Mouse (Mus musculus) olfactory bulb, adult 2 months (tissue): ENCODE measurements around the gene Mrps17. TPM values are rescaled to one million over a fixed set of nuclear protein-coding genes. Genes with fewer than 3 reads are reported as not detected.
"Not testable (repeated sequence)": the region's sequence is repeated elsewhere in the genome, so short reads cannot be mapped to it uniquely, and the experiment has no call there.

Source experiments
- H3K27ac ChIP-seq: fragments of 200-500 bp; 2 replicates; pipeline ENCODE4 v1.5.1; 2012; ENCODE audit warnings: low read depth, low read length; ENCODE audit not compliant: insufficient read depth
- H3K4me1 ChIP-seq: fragments of 200-500 bp; 2 replicates; pipeline ENCODE4 v1.6.1; 2012; ENCODE audit warnings: low read length; ENCODE audit not compliant: control insufficient read depth, insufficient read depth
- H3K4me3 ChIP-seq: fragments of 200-500 bp; 2 replicates; pipeline ENCODE4 v1.5.1; 2012; ENCODE audit warnings: mild to moderate bottlenecking, low read depth, low read length, moderate library complexity; ENCODE audit not compliant: insufficient read depth
- CTCF ChIP-seq: fragments of 200-500 bp; IDR thresholded peaks from 2 replicates; pipeline ENCODE4 v1.5.1; 2012; ENCODE audit warnings: low read depth, mild to moderate bottlenecking, low read length, moderate library complexity; ENCODE audit not compliant: insufficient read depth
- POLR2A ChIP-seq: fragments of 200-500 bp; IDR thresholded peaks from 2 replicates; pipeline ENCODE4 v1.6.1; 2012; ENCODE audit warnings: mild to moderate bottlenecking, low read depth, low read length, moderate library complexity; ENCODE audit not compliant: insufficient read depth
- WGBS: fragments of 180-500 bp; shearing (Covaris S2); methylation state at CpG from one replicate; pipeline ENCODE4 v1.1.7; 2018; 5-methylcytosine and 5-hydroxymethylcytosine counted together
- polyA plus RNA-seq: library from polyadenylated mRNA; stranded (reverse); fragments of >200 nt; gene quantifications from 2 replicates; pipeline ENCODE4 v1.2.4, GENCODE M21; 2012; ENCODE audit warnings: low replicate concordance; ENCODE audit not compliant: missing spikeins, insufficient read depth, insufficient read length

Mrps17 gene
- not detected in 2 replicates for polyA plus RNA-seq

GRCm38 (mm10) chr5:129715326-129715861 is at the start of gene Mrps17:
Gene Mrps17, plus strand, starts transcription at chr5:129715497.
- peak within 1 kb of the TSS; percentile 70 for H3K4me3 ChIP-seq
- WGBS = under 1% methylated on average over 33 of the region's 33 CpGs
- peak within 1 kb of the TSS; percentile 27; the same call in 1 of the 2 replicates for H3K27ac ChIP-seq
- TF ChIP-seq POLR2A = peak; percentile 92
- no peak for TF ChIP-seq CTCF
- no peaks in the 10 kb centered on the region for H3K4me1 ChIP-seq

GRCm38 (mm10) chr5:129666271-129666909 is 48.9 kb upstream of the Mrps17 start:
- H3K4me3 ChIP-seq = no peak overlapping the region
- no peak for TF ChIP-seq CTCF
- no peak for TF ChIP-seq POLR2A

GRCm38 (mm10) chr5:129667851-129668250 is 47.4 kb upstream of the Mrps17 start:
- peaks cover 5% of the 10 kb centered on the region for H3K4me1 ChIP-seq
- no peak overlapping the region for H3K27ac ChIP-seq
- no peak overlapping the region for H3K4me3 ChIP-seq
- WGBS = 75% methylated on average over 4 of the region's 4 CpGs
- TF ChIP-seq CTCF = no peak
- no peak for TF ChIP-seq POLR2A

More at GRCm38 (mm10) chr5:129666271-129666909, 48.9 kb upstream of the Mrps17 start:
- 77% methylated on average over 10 of the region's 10 CpGs for WGBS
- Histone ChIP-seq H3K27ac (no peak overlapping the region), H3K4me1 (peaks cover 5% of the 10 kb centered on the region)

GRCm38 (mm10) chr5:129669453-129670035 is 45.8 kb upstream of the Mrps17 start:
- WGBS = under 1% methylated on average over 31 of the region's 31 CpGs
- peak overlapping the region; percentile 42; the same call in 1 of the 2 replicates for H3K27ac ChIP-seq
- TF ChIP-seq POLR2A (no peak; the same call in 1 of the 2 replicates), CTCF (no peak)
- peak overlapping the region; percentile 96 for H3K4me3 ChIP-seq
- H3K4me1 ChIP-seq = peaks cover 5% of the 10 kb centered on the region

- H3K4me1 ChIP-seq = peaks cover 5% of the 10 kb centered on the region
- peak within 1 kb of the TSS; percentile 96 for H3K4me3 ChIP-seq
- TF ChIP-seq CTCF (0 out of 2 replicates have a peak, but pooled peaks have one; percentile 14), POLR2A (peak; percentile 83; the same call in 1 of the 2 replicates)
- peak within 1 kb of the TSS; percentile 43 for H3K27ac ChIP-seq
- under 1% methylated on average over 23 of the region's 23 CpGs for WGBS
These were observed 45.2 kb upstream of the Mrps17 start, which contains the start of gene Zfp11 for GRCm38 (mm10) chr5:129670036-129670458. Gene Zfp11, minus strand, starts transcription at chr5:129670099.

GRCm38 (mm10) chr5:129685141-129685540 is 30.2 kb upstream of the Mrps17 start:
- H3K4me3 ChIP-seq, H3K4me1 ChIP-seq, H3K27ac ChIP-seq: not testable (repeated sequence)
- WGBS = 94% methylated on average over 5 of the region's 5 CpGs

GRCm38 (mm10) chr5:129687621-129688020 is 27.7 kb upstream of the Mrps17 start:
- TF ChIP-seq POLR2A (no peak), CTCF (no peak)
- 83% methylated on average over 7 of the region's 7 CpGs for WGBS
- Histone ChIP-seq H3K4me1 (no peaks in the 10 kb centered on the region), H3K27ac (no peak overlapping the region), H3K4me3 (no peak overlapping the region)

- TF ChIP-seq POLR2A (no peak), CTCF (no peak)
- no peak overlapping the region for H3K4me3 ChIP-seq
- no peak overlapping the region for H3K27ac ChIP-seq
- 87% methylated on average over 3 of the region's 3 CpGs for WGBS
- no peaks in the 10 kb centered on the region for H3K4me1 ChIP-seq
These were observed 24.8 kb upstream of the Mrps17 start for GRCm38 (mm10) chr5:129690528-129690927.

- TF ChIP-seq CTCF = no peak
- TF ChIP-seq POLR2A = no peak
- Histone ChIP-seq H3K4me1 (no peaks in the 10 kb centered on the region), H3K4me3 (no peak overlapping the region), H3K27ac (no peak overlapping the region)
- 33% methylated on average over 2 of the region's 2 CpGs for WGBS
These were observed 14.8 kb upstream of the Mrps17 start for GRCm38 (mm10) chr5:129700506-129700905.
